Mouse (Mus musculus): Measurements from ENCODE around the gene Phtf2.

DNA sequence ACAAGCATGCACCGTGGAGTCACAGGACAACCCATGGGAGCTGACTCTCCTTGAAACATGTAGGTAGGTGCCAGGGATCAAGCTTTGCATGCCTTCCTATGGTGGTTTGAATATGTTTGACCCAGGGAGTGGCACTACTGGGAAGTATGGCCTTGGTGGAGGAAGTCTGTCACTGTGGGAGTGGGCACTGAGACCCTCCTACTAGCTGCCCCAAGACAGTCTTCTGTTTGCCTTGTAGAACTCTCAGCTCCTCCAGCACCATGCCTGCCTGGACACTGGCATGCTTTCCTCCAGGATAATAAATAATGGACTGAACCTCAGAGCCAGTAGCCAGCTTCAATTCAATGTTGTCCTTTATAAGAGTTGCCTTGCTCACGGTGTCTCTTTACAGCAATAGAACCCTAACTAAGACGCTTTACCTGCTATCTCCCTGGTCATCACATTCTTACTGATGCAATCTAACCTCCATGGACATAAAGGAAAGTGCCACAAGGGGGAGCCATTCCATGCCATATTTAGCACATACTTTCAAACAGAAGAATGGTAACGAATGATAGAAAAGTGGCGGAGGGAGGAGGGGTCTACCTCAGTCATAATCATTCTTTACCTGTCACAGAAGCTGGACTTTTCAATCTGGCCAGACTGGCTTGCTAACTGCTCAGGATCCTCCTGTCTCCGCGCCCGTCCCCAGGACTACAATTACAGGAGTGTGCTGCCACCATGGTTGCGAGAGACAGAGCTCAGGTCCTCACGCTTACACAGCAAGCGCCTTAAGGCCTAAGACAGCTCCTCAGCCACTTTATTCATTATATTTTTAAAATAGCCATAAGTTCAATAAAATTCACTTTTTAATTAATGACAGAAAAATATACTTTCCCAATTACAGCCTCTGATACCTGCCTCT is 31.7 kb upstream of the Phtf2 start:
- TF ChIP-seq CTCF (IDR thresholded peaks at IDR 0.05; ENCODE audit: low read depth, low read length) = no peak
- TF ChIP-seq EP300 (IDR thresholded peaks at IDR 0.05; ENCODE audit: insufficient read depth, low read depth, low read length) = no peak
- TF ChIP-seq POLR2A (IDR thresholded peaks at IDR 0.05; ENCODE audit: insufficient read depth, low read length) = no peak

All from ES-Bruce4 (cell line).